Mouse (Mus musculus) E14TG2a.4 (cell line): Measurements from ENCODE around the gene Slc39a11.

Experiments
- CTCF ChIP-seq: conservative IDR thresholded peaks from 2 replicates; pipeline ENCODE4 v1.5.1; 2014; ENCODE audit warnings: low read length
- NANOG ChIP-seq: IDR thresholded peaks from 2 replicates; pipeline ENCODE4 v1.6.1; 2014; ENCODE audit warnings: borderline replicate concordance, low read length, mixed read lengths

DNA sequence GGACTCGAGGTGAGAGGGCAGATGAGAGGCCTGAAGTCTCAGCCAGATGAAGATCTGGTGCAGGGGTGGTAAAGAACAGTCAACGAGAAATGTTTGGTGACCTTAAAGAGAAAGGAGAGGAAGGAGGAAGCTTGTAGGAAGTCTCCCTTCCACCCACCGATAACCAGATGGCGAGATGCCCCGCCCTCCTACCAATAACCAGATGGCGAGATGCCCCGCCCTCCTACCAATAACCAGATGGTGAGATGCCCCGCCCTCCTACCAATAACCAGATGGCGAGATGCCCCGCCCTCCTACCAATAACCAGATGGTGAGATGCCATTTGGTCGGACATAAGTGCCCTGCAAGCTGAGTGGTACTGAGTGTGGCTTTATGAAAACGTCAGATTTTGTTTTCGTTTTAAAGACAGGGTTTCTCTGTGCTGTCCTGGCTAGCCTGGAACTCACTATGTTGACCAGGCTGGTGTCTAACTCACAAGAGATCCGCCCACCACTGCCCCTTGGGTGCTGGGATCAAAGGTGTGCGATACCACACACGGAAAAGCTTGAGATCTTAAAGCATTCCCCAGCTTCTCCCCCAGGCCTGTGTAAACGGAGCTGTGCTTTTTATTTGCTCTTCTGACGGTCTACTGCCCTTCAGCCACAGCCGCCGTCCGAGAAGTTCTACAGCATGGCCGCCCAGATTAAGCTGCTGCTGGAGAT is 1.5 kb upstream of the Slc39a11 start:
- no peak for TF ChIP-seq CTCF
- TF ChIP-seq NANOG = no peak
